Mouse (Mus musculus): ENCODE data around the gene Ddx23.

Ddx23 gene

DNA sequence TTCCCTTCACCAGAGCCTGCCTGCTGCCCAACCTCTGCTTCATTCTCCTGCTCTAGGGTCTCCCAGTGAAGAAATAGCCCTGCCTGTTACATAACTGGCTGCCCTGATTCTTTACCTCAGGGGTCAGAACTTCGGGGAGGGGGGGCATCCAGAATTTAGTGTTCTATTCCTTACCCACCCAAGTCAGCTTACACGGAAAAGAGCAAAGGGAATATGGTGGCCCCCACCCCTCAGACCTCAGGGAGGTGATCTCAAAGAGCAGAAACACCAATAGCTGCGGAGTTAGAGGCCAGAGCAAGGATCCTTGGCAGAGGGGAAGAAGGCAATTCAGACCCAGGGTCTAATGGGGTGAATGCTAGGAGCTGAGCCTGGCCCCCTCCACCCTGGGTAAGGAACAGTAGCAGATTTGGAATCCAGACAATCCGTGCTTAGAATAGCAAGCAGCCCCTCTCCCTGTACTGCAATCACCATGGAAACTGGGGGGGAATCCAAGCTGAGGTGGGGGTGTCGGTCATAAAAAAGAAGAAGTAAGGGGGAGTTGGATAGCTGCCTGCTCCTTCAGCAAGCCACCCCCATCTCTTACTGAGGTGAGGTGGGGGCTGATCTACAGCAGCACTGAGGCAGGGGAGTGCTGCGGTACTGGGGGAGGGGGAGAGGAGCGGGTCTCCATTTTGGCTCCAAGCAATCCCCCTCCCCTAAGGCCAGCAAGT is 11.7 kb upstream of the Ddx23 start:
- DNase-seq = peak; percentile 58

DNA sequence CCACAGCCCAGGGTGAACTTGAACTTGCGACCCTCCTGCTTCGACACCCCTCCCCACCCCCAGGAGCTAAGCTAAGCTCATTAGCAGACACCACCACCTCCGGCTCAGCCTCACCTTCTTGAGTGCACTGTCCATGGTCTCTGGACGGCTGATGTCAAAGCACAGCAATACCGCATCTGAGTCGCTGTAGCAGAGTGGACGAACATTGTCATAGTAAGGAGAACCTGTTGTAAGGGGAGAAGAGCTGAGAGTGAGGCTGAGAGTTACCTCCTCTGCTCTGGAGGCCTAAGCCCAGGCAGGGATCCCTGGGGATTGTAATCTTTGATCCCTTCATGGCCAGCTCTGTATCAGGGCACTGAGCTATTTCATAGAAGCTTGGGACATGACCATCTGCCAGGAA is 11.0 kb upstream of the Ddx23 start:
- no peak for DNase-seq

DNA sequence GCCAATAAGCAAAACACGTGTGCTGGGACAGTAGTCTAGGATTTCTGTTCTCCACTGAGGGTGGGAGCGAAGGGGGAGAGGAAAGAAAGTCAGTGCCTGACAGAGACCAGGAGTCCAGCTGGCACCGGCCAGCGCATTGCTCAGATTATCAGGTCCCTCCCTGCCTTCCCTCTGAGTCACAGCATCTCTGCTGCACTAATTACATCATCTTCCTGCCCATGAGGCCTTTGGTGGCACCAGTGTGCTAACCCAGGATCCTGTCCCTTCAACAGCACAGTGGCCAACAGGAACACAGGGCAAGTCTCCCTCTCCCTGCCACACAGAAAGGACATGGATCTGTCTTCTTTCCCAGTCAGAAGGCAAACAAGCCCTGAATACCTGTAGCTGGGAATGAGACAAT is 9.9 kb upstream of the Ddx23 start:
- DNase-seq = no peak

DNA sequence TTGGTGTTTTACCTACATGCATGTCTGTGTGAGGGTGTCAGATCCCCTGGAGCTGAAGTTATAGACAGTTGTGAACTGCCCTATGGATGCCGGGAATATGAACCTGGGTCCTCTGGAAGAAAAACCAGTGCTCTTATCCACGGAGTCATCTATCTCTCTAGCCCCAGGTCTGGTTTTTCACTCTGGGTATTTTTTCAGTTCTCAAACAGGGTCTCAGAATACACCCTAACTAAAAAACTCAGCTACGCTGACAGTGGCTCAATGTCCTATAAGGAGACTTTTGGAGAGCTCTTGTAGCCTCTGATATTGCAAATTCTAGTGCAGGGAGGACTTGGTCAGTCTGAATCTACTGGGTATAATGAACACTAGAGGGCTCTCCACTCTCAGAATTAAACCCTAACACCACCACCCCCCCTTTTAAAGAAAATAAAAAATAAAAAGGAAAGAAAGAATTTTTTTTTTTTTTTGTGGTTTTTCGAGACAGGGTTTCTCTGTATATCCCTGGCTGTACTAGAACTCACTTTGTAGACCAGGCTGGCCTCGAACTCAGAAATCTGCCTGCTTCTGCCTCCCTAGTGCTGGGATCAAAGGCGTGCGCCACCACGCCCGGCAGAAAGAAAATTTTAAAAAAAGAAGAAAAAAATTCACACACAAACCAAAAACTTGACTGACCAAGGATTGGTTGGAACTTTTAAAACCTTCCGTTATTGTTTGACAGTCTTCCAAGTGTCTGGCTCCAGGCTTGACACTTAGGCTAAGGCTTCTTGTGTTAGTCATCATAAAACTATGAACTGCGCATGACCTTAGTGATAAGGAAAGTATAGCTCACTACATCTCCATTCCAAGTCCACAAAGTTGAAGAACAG is 1.6 kb upstream of the Ddx23 start:
- no peak for DNase-seq

DNA sequence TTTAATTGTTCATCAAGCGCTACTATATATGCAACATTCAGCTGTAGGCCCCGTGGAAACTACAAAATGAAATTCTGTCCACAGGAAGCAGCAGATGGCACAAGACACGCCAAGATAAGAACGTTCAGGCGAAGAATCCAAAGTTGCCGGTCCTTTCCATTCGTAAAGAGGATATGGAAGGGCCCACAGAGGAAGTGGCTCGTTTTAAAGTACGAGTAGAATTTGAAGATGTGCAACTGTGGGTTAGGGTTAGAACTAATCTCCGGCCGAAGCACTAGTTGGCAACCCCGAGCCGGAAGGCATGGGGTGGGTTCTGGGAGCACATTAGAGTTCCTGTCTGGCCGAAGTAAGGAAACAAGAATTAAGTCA is 512 bp downstream of the Ddx23 start:
- no peak for DNase-seq

DNA sequence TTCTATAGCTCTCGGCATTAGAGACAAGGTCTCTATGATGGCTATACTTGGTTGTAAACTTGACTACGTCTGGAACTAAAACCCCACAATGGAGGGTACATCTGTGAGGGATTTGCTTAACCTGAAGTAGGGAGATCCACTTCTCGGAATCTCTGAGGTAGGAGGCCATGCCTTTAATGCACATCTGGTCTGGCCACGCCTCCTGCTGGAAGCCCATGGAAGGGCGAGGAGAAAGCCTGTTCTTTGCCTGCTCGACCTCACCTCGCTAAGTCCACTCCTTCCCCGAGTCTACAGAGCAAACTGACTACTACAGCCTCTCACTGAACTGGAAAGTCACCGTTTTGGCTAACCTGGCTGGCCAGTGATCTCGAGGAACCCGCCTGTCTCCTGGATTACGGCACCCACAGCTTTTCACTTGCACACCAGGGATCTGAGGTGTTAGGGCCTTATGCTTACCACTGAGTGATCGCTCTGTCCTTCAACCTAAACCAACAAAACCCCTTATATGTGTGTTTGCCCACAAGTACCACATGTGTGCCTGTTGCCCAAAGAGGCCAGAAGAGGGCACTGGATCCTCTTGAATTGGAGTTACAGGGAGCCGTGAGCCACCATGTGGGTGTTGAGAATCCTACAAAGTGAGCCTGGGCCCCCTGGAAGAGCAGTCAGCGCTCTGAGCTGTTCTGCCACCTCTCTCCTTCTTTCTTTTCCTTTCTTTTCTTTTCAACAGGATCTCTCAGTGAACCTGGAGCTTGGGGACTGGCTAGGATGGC is 5.5 kb downstream of the Ddx23 start:
- DNase-seq = no peak

DNA sequence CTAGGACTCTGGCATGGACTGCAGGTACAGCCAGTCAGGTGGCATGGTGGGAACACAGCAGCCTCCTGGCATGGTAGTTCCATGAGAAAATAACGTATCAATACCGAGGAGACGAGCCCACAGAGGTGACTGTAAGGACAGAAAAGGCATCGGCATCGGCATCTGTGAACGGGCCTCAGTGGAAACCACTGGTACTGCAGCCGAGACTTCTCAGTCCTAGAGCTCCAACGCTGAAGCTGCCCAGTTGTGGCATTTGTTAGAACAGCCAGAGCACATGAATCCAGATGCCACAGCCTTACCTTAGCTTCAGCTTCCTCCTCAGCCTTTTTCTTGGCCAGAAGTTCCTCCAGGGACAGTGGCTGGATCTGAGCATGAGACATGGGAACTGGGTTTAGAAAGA is 10.5 kb downstream of the Ddx23 start:
- no peak for DNase-seq

DNA sequence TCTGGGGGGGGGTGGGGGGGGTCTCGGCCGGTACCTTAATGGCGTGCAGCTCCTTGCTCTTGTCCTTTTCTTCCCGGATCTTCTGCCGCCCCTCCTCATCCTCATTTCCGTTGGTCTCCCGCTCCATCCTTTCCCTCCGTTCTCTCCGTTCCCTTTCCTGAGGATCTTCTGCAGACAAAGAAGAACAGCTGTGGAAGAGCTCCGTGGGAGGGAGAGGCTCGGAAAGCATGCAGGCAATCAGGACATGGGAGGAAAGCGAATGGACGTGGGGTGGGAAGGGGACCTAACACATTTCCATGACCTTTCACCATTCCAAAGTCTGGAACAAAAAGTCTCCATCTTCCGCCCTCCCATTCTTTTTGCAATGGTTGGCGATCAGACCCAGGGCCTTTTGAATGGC is 11.3 kb downstream of the Ddx23 start:
- no peak for DNase-seq

DNA sequence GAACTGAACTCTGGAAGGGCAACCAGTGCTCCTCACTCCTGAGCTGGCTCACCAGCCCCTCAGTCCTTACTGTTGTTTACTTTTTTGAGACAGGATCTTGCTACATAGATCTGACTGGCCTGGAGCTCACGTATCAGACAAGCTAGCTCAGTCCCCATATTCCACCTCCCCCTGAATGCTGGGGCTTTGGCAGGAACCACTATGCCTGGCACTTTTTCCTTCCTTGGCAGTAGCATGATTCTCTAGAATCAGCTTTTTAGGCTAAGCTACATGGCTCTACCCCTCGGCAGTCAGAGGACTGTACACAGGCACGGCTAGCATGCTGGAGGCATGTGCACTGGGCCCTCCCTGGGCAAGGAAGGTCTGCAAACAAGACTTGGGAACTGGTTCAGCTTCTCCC is 14.6 kb downstream of the Ddx23 start:
- DNase-seq = no peak

DNA sequence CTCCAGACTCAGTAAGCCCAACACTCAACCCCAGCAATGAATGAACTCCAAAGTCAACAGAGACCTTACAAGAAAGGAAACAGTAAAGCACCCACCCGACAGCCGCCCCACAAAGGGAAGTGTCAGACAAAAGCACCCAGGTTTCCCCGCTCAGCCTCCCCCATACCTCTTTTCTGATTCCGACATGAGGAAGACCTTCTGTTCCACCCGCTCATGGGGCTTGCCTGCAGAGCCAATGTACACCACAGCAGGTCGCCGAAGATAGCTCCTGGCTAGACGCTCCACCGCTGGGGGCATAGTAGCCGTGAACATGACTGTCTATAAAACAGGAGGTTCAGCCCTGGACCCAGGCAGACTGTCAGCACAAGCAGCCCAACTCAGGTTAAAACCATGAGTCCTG is 15.4 kb downstream of the Ddx23 start:
- no peak for DNase-seq

DNA sequence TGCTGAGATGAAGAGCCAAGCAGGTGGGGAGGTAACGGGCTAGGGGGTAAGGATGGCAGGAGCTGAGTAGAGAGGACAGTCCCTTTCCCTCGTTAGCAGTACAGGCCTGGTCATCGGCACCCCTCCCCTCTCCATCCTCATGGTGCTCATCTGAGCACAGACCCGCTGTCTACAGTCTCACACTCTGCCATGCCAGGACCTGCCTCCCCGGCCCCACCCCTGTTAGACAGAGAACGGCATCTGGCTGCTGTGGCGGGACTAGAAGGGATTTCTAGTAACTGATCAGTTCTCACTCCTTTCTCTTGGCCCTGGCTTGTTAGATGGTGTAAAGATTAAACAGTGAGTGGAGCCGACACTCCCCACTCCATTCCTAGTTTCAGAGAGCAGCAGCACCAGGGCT is 16.0 kb downstream of the Ddx23 start:
- DNase-seq = no peak

DNA sequence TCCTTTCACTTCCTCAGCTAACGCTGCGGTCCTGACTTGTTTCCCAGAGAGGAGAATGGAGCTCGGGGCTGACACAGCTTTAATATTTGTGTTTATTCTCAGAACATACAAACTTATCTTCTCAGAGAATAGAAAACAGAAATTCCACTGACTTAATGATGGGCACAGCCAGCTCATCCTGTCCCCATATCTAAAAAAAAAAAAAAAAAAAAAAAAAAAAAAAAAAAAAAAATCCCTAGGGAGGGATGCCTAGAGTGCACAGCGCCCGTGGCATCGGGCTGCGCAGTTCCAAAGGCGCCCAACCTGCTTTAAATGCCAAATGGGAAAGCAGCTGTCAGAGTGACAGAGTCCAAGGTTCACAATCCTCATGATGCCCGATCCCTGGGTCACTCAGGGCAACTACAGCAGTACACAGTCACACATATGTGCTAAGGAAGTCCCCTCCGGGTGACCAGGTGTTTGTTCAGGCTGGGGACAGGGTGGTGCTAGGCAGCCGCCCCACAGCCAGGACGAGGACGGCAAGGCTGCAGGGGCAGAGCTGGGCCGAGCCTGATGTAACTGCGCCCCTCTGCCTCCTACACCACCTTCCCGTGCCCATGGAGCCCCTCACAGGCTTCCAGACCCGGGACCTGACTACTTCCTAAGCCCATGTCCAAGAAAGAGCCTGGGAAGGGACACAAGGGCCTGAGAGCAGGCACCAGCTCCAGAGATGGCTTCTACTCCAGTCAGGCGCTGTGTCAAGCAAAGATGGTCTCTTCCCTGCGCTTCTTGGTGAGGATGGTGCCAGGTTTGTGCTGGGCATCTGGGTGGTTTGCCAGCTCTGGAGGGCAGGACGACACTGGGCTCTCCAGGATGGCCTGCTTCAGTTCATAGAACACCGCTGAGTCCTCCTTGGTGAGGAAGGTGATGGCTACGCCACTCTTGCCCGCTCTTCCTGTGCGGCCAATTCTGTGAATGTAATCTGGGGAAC is 17.4 kb downstream of the Ddx23 start:
- no peak for DNase-seq

DNA sequence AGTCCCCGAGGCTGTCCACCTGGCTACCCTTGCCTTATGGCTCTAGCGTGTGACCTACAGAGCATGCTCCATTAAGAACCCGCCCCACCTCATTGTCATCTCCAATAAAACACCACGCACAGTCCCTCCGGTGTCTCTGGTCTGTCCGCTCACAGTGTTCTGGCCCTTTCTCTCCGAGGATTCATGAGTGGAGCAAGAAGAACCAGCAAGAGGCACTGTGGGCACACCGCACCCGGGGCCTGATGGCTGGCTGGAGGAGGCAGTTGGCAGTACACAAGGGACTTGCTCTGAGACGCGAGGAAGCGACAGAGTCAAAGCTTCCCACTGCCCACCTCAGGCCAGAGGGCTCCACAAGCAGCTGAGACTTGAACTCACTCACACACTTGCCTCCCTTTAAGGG is 18.3 kb downstream of the Ddx23 start:
- no peak for DNase-seq

DNA sequence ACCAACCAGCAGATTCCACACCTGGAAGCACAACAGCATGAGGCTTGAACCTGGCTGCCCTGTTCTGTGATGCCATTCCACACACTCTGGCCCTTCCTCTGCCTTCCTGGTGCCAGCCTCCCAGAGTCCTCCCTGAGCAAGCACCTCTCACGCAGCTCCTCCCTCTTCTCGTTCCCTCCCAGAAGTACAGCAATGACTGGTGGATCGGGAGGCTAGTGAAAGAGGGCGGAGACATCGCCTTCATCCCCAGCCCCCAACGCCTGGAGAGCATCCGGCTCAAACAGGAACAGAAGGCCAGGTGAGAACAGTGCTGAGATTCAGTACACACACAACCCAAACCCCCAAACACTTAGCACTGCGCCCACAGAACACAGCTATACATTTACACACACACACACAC is 22.5 kb downstream of the Ddx23 start:
- DNase-seq = no peak

DNA sequence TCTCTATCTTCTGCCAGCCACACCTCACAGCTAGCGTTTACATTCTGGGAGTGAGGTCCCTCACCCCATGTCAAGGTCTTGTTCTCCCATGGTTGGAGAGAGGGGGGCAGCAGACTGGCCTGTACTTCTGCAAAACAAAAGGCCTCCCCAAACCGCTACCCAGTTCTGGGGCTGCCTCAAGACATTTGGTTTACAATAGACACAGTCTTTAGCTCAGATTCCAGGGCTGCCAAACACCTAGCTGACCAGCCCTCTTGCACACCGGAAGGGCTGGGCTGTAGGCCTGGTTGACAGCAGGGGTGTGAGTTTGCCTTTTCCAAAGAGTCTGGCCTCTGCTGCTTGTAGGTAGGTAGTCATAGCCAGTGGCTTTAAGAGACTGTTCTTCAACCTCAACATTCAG is 25.5 kb downstream of the Ddx23 start:
- DNase-seq = no peak

DNA sequence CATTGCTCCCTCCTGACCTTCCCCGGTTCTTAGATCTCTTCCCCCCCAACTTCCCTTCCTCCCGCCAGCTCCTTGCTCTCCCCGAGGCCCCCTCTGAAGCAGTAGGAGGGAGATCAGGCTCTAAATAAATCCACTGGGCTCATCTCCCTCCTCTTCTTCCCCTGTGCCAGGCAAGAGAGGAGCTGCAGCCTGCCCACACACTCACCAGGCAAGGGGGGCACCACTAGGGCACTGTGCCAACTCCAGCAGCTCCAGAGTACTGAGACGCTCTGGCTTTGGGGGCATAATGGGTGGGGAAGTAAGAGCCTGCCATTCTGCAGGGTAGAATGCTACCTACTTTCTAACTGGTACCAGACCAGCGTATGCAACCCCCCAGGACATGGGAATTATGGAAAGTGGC is 26.2 kb downstream of the Ddx23 start:
- peak; percentile 84 for DNase-seq

DNA sequence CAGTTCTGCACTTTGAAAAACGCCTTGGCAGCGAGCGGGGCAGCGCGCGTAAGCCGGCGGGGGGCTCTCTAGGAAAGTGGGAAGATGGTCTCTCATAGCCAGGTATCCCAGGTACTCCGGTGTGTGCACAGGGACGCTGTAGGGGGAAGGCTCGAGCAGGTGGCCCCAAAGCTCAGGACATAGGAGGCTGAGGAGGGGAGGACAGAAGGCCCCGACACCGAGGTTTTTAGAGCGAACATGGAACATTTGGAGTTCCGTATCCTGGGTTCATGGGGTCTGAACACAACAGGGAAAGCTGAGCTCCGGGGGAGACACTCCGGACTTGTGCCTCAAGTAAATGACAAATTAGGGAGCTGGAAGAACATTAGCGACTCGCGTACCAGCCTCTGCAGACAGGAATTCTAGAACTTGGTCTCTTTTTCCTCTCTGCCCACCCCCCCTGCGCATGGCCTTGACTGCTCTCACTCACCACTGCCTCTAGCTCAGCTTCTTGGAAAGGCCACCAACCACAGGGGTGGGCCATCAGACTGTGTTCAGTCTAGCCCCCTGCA is 27.3 kb downstream of the Ddx23 start:
- no peak for DNase-seq

DNA sequence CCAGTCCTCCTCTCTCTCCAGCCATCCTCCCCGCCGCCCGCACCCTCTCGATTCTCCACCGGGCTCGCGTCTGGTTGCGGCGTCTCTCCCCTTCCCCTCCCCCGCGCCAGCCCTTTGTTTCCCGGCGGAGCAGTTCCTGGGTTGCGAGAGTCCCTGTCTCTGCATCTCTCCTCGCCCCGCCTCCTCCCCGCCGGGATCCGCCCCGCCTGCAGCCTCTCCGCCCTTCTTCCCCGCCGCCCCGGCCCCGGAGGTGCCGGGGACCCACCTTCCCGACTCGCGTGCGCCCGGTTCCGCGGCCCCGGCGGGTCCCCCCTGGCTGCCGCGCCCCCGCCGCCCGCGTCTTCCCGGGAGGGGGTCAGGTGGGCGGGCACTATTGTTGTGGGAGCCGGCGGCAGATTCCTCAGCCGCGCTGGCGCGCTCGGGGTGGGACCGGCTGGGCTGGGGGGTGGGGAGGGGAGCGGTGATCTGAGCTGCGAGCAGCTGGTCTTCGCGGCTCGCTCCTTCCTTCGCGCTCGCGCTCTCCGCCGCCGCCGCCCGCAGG is 28.1 kb downstream of the Ddx23 start:
- peak; percentile 85 for DNase-seq

DNA sequence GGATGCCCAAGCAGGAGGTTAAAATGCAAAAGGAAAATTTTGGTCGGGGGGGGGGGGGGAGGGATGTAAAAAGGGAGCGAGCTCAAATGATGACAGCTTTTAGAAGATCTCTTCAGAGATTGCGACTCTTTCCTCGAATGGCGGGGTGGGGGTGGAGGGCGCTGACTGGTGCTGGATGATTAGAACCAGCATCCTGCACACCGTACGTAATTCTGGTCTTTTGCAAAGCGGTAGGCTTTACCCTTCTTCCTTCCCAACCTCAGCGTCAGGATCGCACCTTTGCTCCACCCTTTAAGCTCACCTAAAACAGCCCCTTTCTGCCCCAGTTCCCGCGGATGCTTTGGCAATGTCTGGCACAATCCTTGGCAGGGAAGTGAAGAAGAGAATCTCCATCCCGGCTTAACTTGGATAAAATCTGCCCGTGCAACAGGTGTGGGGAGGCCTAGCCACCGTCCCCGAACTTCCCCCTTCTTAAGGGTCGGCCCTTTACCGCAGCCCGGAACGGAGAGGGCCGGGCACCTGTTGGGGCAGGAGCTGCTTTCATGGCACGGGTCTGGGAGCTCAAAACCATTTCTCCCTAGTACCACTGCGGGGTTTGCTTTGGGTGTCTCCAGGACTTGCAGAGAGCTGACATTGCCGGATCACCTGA is 28.7 kb downstream of the Ddx23 start:
- no peak for DNase-seq

DNA sequence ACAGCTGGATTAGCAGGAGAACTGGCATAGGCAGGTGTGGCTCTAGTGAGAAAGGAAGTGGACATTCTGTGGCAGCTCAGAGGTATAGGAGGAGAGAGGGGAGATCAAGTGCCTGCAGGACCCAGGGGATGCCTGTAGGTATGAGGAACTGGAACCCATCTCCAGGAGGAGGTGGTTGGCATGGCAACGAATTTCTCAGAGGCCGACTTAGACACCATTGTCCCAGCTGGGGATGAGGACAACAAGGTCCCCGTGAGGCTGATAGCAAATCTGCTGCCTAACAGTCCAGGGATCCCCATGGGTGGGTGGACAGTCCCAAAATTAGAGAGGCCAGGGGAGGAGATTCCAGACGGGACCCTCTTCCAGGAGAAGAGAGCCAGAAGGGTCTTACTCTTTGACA is 29.8 kb downstream of the Ddx23 start:
- no peak for DNase-seq

DNA sequence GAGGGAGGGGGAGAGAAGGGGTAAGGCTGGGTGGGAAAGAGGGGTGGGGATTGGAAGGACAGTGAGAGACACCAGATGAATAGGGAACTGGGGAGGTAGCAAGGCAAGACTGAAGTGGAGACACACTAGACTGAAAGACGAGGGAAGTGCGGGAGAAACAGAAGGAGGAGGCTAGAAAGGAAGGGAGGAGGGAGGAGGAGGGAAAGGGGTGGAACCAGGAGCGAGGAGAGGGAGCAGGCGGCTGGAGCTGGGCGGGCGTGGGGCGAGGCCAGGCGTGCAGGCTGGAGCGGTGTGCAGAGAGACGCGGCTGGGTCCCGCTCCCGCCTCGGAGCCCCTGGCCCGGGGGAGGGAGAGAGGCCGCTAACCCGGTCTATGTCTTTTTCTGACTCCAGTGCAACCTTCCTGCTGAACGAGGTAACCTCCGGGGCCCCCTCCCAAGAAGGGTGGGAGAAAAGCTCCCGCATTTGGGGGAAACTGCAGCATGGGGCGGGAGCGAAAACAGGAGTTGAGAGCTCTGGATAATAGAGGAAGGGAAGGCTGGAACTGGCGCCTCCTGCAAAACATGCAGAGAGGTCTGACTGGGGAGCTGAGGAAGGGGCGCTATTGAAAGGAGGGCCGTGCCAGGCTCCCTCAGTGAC is 30.5 kb downstream of the Ddx23 start:
- DNase-seq = peak; percentile 70

All from right cerebral cortex, postnatal 14 days (tissue).